Comparison of ENCODE assay signal across 18 mouse cellular contexts in the genomic region with DNA sequence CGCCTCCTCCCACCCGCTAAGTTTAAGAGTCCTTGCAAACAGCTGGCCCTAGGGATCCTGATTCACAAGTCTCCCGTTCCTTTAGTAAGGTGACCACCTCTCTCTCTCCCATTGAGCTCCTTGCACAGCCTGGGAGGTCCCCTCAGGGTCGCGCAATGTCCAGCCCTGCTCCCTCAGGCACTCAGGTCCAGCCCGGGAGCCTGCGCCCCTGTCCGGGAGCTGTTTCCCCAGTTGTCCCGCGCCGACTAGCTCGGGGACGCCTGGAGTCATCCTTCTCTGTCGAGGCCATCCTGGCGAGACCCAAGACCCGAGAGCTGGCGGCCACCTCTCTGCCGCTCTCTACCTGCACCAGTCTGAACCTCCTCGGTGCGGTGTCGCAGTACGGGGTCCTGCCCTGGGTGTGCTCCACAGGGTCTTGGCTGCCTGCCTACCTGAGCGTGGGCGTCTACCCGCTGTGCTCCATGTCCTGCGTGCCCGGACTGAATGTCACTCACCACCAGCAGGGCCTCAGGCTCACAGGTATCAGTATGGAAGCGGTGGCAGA. TPM values are rescaled to one million over a fixed set of nuclear protein-coding genes. Genes with fewer than 3 reads are reported as not detected.
DNase-seq lines count a peak whose midpoint lies in the region; ATAC-seq and TF ChIP-seq lines count a peak whose summit lies in the region.
"Had no signal": no experiment of that assay in that cellular context is flagged by ENCODE, and none has a peak within 500 bp of the region (broad histone marks: within the 10 kb centered on the region; RNA-seq: fewer than 3 reads in every experiment).

A gene (plus strand): TSS at position 51 of the 544 bp plus-strand sequence.

- no peak for TF ChIP-seq CTCF in midbrain, postnatal 0 days (IDR thresholded peaks at IDR 0.05)

- H3K4me1 ChIP-seq in hindbrain, embryonic 10.5 days (replicated peaks): peaks cover 10% of the 10 kb centered on the region
- no peaks in the 10 kb centered on the region for H3K4me1 ChIP-seq in hindbrain, embryonic 16.5 days (ENCODE audit: control insufficient read depth, insufficient read depth, low read depth, low read length)
- H3K4me1 ChIP-seq in midbrain, embryonic 11.5 days (ENCODE audit: control insufficient read depth, insufficient read depth, low read length): peaks cover 2% of the 10 kb centered on the region; the same call in 1 of the 2 replicates
- no peaks in the 10 kb centered on the region for H3K4me1 ChIP-seq in midbrain, postnatal 0 days (ENCODE audit: insufficient read depth, low read length)
- no peaks in the 10 kb centered on the region for H3K4me1 ChIP-seq in liver, embryonic 12.5 days

- H3K4me3 ChIP-seq in hindbrain, embryonic 10.5 days: peak within 1 kb of the TSS; percentile 34
- no peak within 1 kb of the TSS for H3K4me3 ChIP-seq in hindbrain, embryonic 16.5 days (ENCODE audit: low read length)
- H3K4me3 ChIP-seq in midbrain, embryonic 11.5 days (ENCODE audit: low read depth, low read length): no peak within 1 kb of the TSS
- H3K4me3 ChIP-seq in midbrain, postnatal 0 days (ENCODE audit: low read depth, low read length): no peak within 1 kb of the TSS
- H3K4me3 ChIP-seq in liver, embryonic 12.5 days: no peak within 1 kb of the TSS
- H3K4me3 ChIP-seq: erythroblast, embryonic 14.5 days; stomach, embryonic 15.5 days had no signal

- WGBS in hindbrain, embryonic 10.5 days: 11% methylated on average over 28 of the region's 28 CpGs
- WGBS in hindbrain, embryonic 16.5 days: 16% methylated on average over 28 of the region's 28 CpGs
- WGBS in midbrain, embryonic 11.5 days: 14% methylated on average over 28 of the region's 28 CpGs
- 16% methylated on average over 28 of the region's 28 CpGs for WGBS in midbrain, postnatal 0 days
- 20% methylated on average over 28 of the region's 28 CpGs for WGBS in liver, embryonic 12.5 days (ENCODE audit: insufficient replicate concordance)

- DNase-seq in adrenal gland, adult 2 months: peak; percentile 50
- DNase-seq in adrenal gland, postnatal 4 days (ENCODE audit: low spot score in 2 of 2): no peak
- no peak for DNase-seq in hindbrain, embryonic 10.5 days (ENCODE audit: low spot score)
- DNase-seq in midbrain, embryonic 11.5 days (ENCODE audit: low spot score, missing footprints): no peak
- DNase-seq in midbrain, postnatal 0 days (ENCODE audit: low spot score): no peak
- no peak for DNase-seq in left cerebral cortex, adult 9 months (ENCODE audit: low spot score in 2 of 2)
- DNase-seq: left cerebral cortex, postnatal 4 days had no signal

- no peak within 1 kb of the TSS for H3K4me2 ChIP-seq in hindbrain, embryonic 16.5 days (ENCODE audit: low read length)
- peak within 1 kb of the TSS; percentile 18; the same call in 1 of the 2 replicates for H3K4me2 ChIP-seq in midbrain, embryonic 11.5 days
- H3K4me2 ChIP-seq in midbrain, postnatal 0 days (ENCODE audit: low read depth, low read length, poor library complexity, severe bottlenecking): no peak within 1 kb of the TSS
- H3K4me2 ChIP-seq in liver, embryonic 12.5 days: peak within 1 kb of the TSS; percentile 12; the same call in 1 of the 2 replicates
- H3K4me2 ChIP-seq: stomach, embryonic 15.5 days had no signal

- H3K27ac ChIP-seq in hindbrain, embryonic 10.5 days: no peak within 1 kb of the TSS
- H3K27ac ChIP-seq in hindbrain, embryonic 16.5 days (ENCODE audit: low read depth, low read length): no peak within 1 kb of the TSS
- H3K27ac ChIP-seq in midbrain, embryonic 11.5 days (ENCODE audit: low read depth, low read length): no peak within 1 kb of the TSS
- H3K27ac ChIP-seq in midbrain, postnatal 0 days (ENCODE audit: low read depth, low read length): no peak within 1 kb of the TSS
- H3K27ac ChIP-seq in liver, embryonic 12.5 days: no peak within 1 kb of the TSS
- H3K27ac ChIP-seq: hindbrain, postnatal 0 days; stomach, embryonic 15.5 days had no signal

- H3K36me3 ChIP-seq in hindbrain, embryonic 10.5 days: no peaks in the 10 kb centered on the region
- no peaks in the 10 kb centered on the region for H3K36me3 ChIP-seq in hindbrain, embryonic 16.5 days (ENCODE audit: control insufficient read depth, insufficient read depth, low read length)
- no peaks in the 10 kb centered on the region for H3K36me3 ChIP-seq in midbrain, embryonic 11.5 days (ENCODE audit: control insufficient read depth, insufficient read depth, low read length)
- no peaks in the 10 kb centered on the region for H3K36me3 ChIP-seq in midbrain, postnatal 0 days (ENCODE audit: insufficient read depth, low read length)
- H3K36me3 ChIP-seq in liver, embryonic 12.5 days: no peaks in the 10 kb centered on the region
- H3K36me3 ChIP-seq: stomach, embryonic 15.5 days had no signal

- no peak for ATAC-seq in hindbrain, embryonic 16.5 days
- no peak for ATAC-seq in midbrain, embryonic 11.5 days (ENCODE audit: low FRiP score)
- no peak for ATAC-seq in midbrain, postnatal 0 days (ENCODE audit: low FRiP score)
- ATAC-seq in liver, embryonic 12.5 days: no peak
- ATAC-seq: activated CD4-positive, CD25-positive, alpha-beta regulatory T cell, adult 4 months; hindbrain, postnatal 0 days had no signal

- H3K9me3 ChIP-seq in hindbrain, embryonic 10.5 days: no peaks in the 10 kb centered on the region
- no peaks in the 10 kb centered on the region for H3K9me3 ChIP-seq in hindbrain, embryonic 16.5 days (ENCODE audit: control insufficient read depth, low read length)
- H3K9me3 ChIP-seq in midbrain, embryonic 11.5 days (ENCODE audit: control insufficient read depth, low read length): no peaks in the 10 kb centered on the region
- H3K9me3 ChIP-seq in midbrain, postnatal 0 days (ENCODE audit: low read length): no peaks in the 10 kb centered on the region
- H3K9me3 ChIP-seq in liver, embryonic 12.5 days (replicated peaks): no peaks in the 10 kb centered on the region
- H3K9me3 ChIP-seq: stomach, embryonic 15.5 days had no signal

- peaks cover 57% of the 10 kb centered on the region for H3K27me3 ChIP-seq in hindbrain, embryonic 10.5 days (ENCODE audit: insufficient read depth, poor library complexity, severe bottlenecking)
- peaks cover 6% of the 10 kb centered on the region; the same call in 1 of the 2 replicates for H3K27me3 ChIP-seq in hindbrain, embryonic 16.5 days (replicated peaks; ENCODE audit: control insufficient read depth, insufficient read depth, low read length)
- H3K27me3 ChIP-seq in midbrain, embryonic 11.5 days (ENCODE audit: control insufficient read depth, insufficient read depth, low read length): peaks cover 6% of the 10 kb centered on the region; the same call in 1 of the 2 replicates
- peaks cover 7% of the 10 kb centered on the region; the same call in 1 of the 2 replicates for H3K27me3 ChIP-seq in midbrain, postnatal 0 days (ENCODE audit: insufficient read depth, low read length)
- H3K27me3 ChIP-seq in liver, embryonic 12.5 days (replicated peaks): peaks cover 78% of the 10 kb centered on the region

- H3K9ac ChIP-seq in hindbrain, embryonic 16.5 days (ENCODE audit: low read depth, low read length): no peak within 1 kb of the TSS
- H3K9ac ChIP-seq in midbrain, embryonic 11.5 days (ENCODE audit: low read length): no peak within 1 kb of the TSS
- H3K9ac ChIP-seq in midbrain, postnatal 0 days (replicated peaks; ENCODE audit: low read length, poor library complexity, severe bottlenecking): no peak within 1 kb of the TSS
- H3K9ac ChIP-seq in liver, embryonic 12.5 days: no peak within 1 kb of the TSS
- H3K9ac ChIP-seq: stomach, embryonic 15.5 days had no signal

RNA-seq across cellular contexts. Expression of the gene that starts here (rescaled TPM):
- total RNA-seq in adrenal gland, adult 2 months (2021): not detected
- not detected in 2 replicates for polyA plus RNA-seq in adrenal gland, adult 2 months (2012; rRNA removed)
- not detected for total RNA-seq in adrenal gland, postnatal 4 days (2021)
- not detected in 2 replicates for polyA plus RNA-seq in hindbrain, embryonic 10.5 days (2016; fragmentation: Nextera tagmentation; extraction: Ambion mirVana)
- polyA plus RNA-seq in hindbrain, embryonic 16.5 days (2015; fragmentation: Nextera tagmentation; extraction: Ambion mirVana): not detected in 2 replicates
- not detected in 2 replicates for polyA plus RNA-seq in midbrain, embryonic 11.5 days (2014; fragmentation: Nextera tagmentation; extraction: Ambion mirVana)
- not detected in 2 replicates for total RNA-seq in midbrain, postnatal 0 days (2014; rRNA removed)
- polyA plus RNA-seq in midbrain, postnatal 0 days (2015; fragmentation: Nextera tagmentation; extraction: Ambion mirVana): not detected in 2 replicates
- polyA plus RNA-seq in liver, embryonic 12.5 days (2016; fragmentation: Nextera tagmentation; extraction: Ambion mirVana): not detected in 2 replicates
- total RNA-seq: gastrocnemius, adult 8-10 months; hindbrain, postnatal 0 days; layer of hippocampus, adult 8-10 months; left cerebral cortex, postnatal 4 days; megakaryocyte, adult 5-6 weeks; MEL; neutrophil, adult 5-6 weeks had no signal
- polyA plus RNA-seq: activated CD4-positive, CD25-positive, alpha-beta regulatory T cell, adult 4 months; erythroblast, embryonic 14.5 days; hindbrain, postnatal 0 days; stomach, embryonic 15.5 days had no signal

Comparison
In these comparisons a context has a peak if more than half of its experiments do, and no peak if none do; other contexts are left out.
1. H3K4me2 ChIP-seq: peak in midbrain, embryonic 11.5 days (single experiment) and liver, embryonic 12.5 days (single experiment); none in hindbrain, embryonic 16.5 days (single experiment) and midbrain, postnatal 0 days (single experiment).
2. Peak in DNase-seq in adrenal gland, adult 2 months; RNA of the gene not detected or under 1 TPM.